Mouse (Mus musculus) C2C12 (cell line): ENCODE measurements around the gene Adcy5. TPM values are rescaled to one million over a fixed set of nuclear protein-coding genes. Genes with fewer than 3 reads are reported as not detected.

ENCODE experiments used
- H3K27me3 ChIP-seq: one replicate; pipeline ENCODE4 v1.6.1; 2011; ENCODE audit not compliant: control insufficient read depth, insufficient read depth, insufficient read length
- H3K36me3 ChIP-seq: one replicate; pipeline ENCODE4 v1.6.1; 2011; ENCODE audit not compliant: control insufficient read depth, insufficient read depth
- H3K4me3 ChIP-seq: one replicate; pipeline ENCODE4 v1.5.1; 2011; ENCODE audit warnings: mild to moderate bottlenecking, control low read depth; ENCODE audit not compliant: poor library complexity, insufficient read depth, severe bottlenecking
- H3K79me2 ChIP-seq: one replicate; pipeline ENCODE4 v1.6.1; 2011; ENCODE audit not compliant: control insufficient read depth, insufficient read depth
- H3K79me3 ChIP-seq: one replicate; pipeline ENCODE4 v1.6.1; 2011; ENCODE audit warnings: low read depth, control low read depth
- H3ac ChIP-seq: one replicate; pipeline ENCODE3; 2011; ENCODE audit warnings: low read depth; ENCODE audit not compliant: control insufficient read depth, insufficient read length
- CEBPB ChIP-seq: IDR thresholded peaks from one replicate; pipeline ENCODE4 v1.6.1; 2011; ENCODE audit warnings: low read depth, mild to moderate bottlenecking, control low read depth, moderate library complexity
- CTCF ChIP-seq: IDR thresholded peaks from one replicate; pipeline ENCODE4 v1.5.1; 2011; ENCODE audit not compliant: control insufficient read depth, insufficient read depth, insufficient read length
- FOSL1 ChIP-seq: IDR thresholded peaks from one replicate; pipeline ENCODE4 v1.8.0; 2011; ENCODE audit warnings: mild to moderate bottlenecking, low read length; ENCODE audit not compliant: poor library complexity, insufficient read depth, severe bottlenecking
- MAX ChIP-seq: IDR thresholded peaks from one replicate; pipeline ENCODE4 v1.6.1; 2011; ENCODE audit warnings: mild to moderate bottlenecking, control low read depth
- MYOD1 ChIP-seq: IDR thresholded peaks from one replicate; pipeline ENCODE4 v1.6.1; 2011; ENCODE audit warnings: low read depth; ENCODE audit not compliant: control insufficient read depth, insufficient read length
- MYOG ChIP-seq: IDR thresholded peaks from one replicate; pipeline ENCODE4 v1.6.1; 2011; ENCODE audit not compliant: control insufficient read depth, insufficient read length; ENCODE audit errors: extremely low read depth
- USF1 ChIP-seq: IDR thresholded peaks from one replicate; pipeline ENCODE4 v1.6.1; 2011; ENCODE audit warnings: low read depth, mild to moderate bottlenecking, control low read depth, moderate library complexity
- polyA plus RNA-seq: library from polyadenylated mRNA; unstranded; fragments of >200 nt; fragmentation: generic; extraction: Trizol; gene quantifications from one replicate; pipeline ENCODE4 v1.2.1, GENCODE M21; 2012; ENCODE audit warnings: missing spikeins

The Adcy5 gene
- polyA plus RNA-seq, 1 experiment = 0.02 TPM

DNA sequence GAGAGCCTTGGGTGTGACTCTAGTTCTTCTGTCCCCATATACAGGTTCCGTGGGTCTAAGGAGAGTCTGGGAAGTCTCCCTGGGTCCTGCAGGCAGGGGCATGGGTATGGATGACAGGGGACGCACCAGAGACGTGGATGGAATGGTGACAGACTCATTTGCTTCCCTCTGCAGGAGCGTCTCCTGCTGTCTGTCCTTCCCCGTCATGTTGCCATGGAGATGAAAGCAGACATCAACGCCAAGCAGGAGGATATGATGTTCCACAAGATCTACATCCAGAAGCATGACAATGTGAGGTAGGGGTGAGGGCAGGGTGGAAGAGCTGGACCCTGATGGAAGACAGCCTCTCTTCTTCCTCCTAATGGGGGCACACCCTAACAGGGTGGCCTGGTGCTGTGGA lies 98.3 kb downstream of the Adcy5 start:
- H3ac ChIP-seq = no peak overlapping the region
- no peaks in the 10 kb centered on the region for H3K79me3 ChIP-seq
- no peaks in the 10 kb centered on the region for H3K27me3 ChIP-seq
- no peak overlapping the region for H3K4me3 ChIP-seq
- TF ChIP-seq MYOG (no peak), MYOD1 (no peak), MAX (no peak), USF1 (no peak), CEBPB (no peak), FOSL1 (no peak), CTCF (no peak)
- H3K36me3 ChIP-seq = no peaks in the 10 kb centered on the region
- no peaks in the 10 kb centered on the region for H3K79me2 ChIP-seq

DNA sequence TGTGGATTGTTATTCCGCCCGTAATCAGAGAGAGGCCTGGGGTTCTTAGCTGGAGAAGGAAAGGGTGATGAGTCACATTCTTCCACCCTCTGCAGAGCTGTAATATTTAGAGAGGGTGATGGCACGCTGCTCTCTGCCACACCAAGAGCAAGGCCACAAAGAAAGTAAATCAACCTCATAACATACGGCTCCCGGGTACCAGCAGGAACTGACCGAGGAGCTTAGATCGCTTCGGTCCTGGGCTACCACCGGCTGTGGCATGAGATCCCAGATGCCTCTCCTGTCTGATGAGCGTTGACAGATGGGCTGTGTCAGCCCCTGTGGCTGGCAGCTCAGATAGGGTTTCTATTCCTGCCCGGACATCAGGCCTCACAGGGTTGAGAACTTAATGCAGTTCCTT lies 101.3 kb downstream of the Adcy5 start:
- TF ChIP-seq MYOD1 (peak; percentile 31), MAX (no peak)
- Histone ChIP-seq H3K79me2 (no peaks in the 10 kb centered on the region), H3ac (no peak overlapping the region), H3K79me3 (no peaks in the 10 kb centered on the region), H3K4me3 (no peak overlapping the region), H3K27me3 (no peaks in the 10 kb centered on the region), H3K36me3 (no peaks in the 10 kb centered on the region)

DNA sequence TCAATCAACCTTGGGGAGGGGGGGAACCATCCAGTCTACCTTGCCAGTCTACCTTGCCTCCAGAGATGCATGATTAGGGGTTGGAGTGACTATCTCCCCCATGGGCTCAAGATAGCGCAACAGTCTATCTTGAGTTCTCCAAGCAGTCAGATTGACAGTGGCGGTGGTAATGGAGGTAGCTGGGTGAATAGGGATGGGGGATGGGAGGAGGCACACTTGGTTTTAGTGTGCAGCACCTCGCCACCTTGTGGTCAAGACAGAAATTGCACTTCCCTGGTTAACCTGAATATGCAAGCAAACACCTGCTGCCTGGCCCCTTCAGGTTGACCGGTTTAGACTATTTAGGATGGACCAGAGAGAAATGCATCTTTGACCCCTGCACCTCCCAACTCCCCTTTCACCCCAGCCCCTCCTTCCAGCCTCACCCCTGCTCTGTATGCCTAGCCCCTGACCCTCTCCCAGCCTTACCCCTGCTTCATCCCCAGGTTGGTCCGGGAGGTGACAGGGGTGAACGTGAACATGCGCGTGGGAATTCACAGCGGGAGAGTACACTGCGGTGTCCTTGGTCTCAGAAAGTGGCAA lies 115.8 kb downstream of the Adcy5 start:
- Histone ChIP-seq H3K27me3 (peaks cover 52% of the 10 kb centered on the region), H3ac (no peak overlapping the region), H3K79me2 (no peaks in the 10 kb centered on the region), H3K79me3 (no peaks in the 10 kb centered on the region), H3K4me3 (no peak overlapping the region), H3K36me3 (no peaks in the 10 kb centered on the region)
- TF ChIP-seq MYOG (no peak), CTCF (peak; percentile 57)

DNA sequence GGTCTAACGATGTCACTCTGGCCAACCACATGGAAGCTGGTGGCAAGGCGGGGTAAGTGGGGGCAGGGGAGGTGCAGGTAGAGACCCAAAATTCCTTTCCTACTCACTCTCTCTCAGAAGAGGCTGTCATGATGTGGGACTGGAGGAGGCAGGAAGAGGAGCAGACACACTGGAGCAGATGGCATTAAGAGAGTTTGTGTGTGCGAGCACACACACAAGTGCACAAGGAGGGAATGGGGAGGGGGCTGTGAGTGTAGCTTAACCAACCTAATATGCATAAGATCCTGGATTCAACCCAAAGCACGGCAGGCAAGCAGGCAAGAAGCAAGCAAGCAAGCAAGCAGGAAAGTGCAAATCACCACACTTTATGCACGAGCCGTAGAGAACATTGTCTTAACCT lies 116.3 kb downstream of the Adcy5 start:
- Histone ChIP-seq H3K4me3 (no peak overlapping the region), H3ac (no peak overlapping the region), H3K27me3 (peaks cover 56% of the 10 kb centered on the region), H3K79me2 (no peaks in the 10 kb centered on the region), H3K36me3 (no peaks in the 10 kb centered on the region), H3K79me3 (no peaks in the 10 kb centered on the region)
- TF ChIP-seq CEBPB = no peak
- TF ChIP-seq CTCF = no peak
- TF ChIP-seq MAX = no peak
- no peak for TF ChIP-seq MYOD1
- TF ChIP-seq FOSL1 = no peak
- TF ChIP-seq USF1 = no peak
- no peak for TF ChIP-seq MYOG

DNA sequence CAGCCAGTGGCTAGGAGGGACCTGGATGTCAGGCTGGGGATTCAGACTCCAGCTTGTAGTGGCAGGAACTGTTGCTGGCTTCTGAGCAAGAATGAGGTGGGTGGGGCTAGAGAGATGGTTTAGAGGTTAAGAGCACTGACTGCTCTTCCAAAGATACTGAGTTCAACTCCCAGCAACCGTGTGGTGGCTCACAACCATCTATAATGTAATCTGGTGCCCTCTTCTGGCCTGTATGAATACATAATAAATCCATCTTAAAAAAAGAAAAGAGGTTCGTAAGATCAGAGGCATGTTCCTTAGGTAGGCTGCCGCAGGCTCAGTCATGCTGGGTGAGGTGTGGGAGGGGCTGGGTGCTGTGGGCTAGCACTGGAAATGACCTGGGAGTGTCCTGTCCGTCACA lies 116.9 kb downstream of the Adcy5 start:
- no peaks in the 10 kb centered on the region for H3K36me3 ChIP-seq
- TF ChIP-seq USF1 = no peak
- no peak for TF ChIP-seq MYOD1
- TF ChIP-seq FOSL1 = no peak
- TF ChIP-seq MAX = no peak
- TF ChIP-seq MYOG = no peak
- TF ChIP-seq CEBPB = no peak
- TF ChIP-seq CTCF = no peak
- no peak overlapping the region for H3ac ChIP-seq
- H3K79me3 ChIP-seq = no peaks in the 10 kb centered on the region
- no peak overlapping the region for H3K4me3 ChIP-seq
- H3K79me2 ChIP-seq = no peaks in the 10 kb centered on the region
- peaks cover 58% of the 10 kb centered on the region for H3K27me3 ChIP-seq

DNA sequence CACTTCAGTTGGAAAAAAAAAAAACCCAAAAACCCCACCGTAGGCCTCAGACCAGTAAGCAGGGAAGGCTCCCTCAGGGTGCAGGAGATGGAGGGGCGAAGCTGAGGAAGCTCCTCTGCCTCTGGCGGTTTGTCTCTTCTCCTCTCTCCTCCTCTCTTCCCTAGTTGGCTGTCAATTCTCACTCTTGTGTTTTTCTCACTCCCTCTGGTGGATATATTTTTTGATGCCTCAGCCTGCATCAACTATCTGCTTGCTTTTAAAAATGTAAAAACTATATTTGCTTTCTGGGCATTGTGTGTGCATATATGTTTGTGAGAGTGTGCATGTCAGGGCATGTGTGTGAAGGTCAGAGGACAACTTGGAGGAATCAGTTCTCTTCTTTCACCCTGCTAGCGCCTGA lies 117.7 kb downstream of the Adcy5 start:
- TF ChIP-seq CEBPB = no peak
- no peak for TF ChIP-seq MYOD1
- no peak for TF ChIP-seq USF1
- no peak for TF ChIP-seq MAX
- TF ChIP-seq MYOG = no peak
- no peak for TF ChIP-seq FOSL1
- H3K36me3 ChIP-seq = no peaks in the 10 kb centered on the region
- H3K27me3 ChIP-seq = peaks cover 59% of the 10 kb centered on the region
- H3K4me3 ChIP-seq = no peak overlapping the region
- no peaks in the 10 kb centered on the region for H3K79me2 ChIP-seq
- no peak overlapping the region for H3ac ChIP-seq
- H3K79me3 ChIP-seq = no peaks in the 10 kb centered on the region
